Comparison of ENCODE assay signal across 21 mouse cellular contexts in genomic region chr13:43788071-43788470, GRCm38 (mm10).
"Had no signal": no experiment of that assay in that cellular context is flagged by ENCODE, and none has a peak within 500 bp of the region (broad histone marks: within the 10 kb centered on the region; RNA-seq: fewer than 3 reads in every experiment).

No protein-coding gene starts in this region.

- ATAC-seq: liver, embryonic 12.5 days had no signal

- H3K9me3 ChIP-seq: kidney, embryonic 15.5 days; limb, embryonic 12.5 days; liver, embryonic 12.5 days; liver, embryonic 15.5 days; lung, embryonic 15.5 days had no signal

- H3K27ac ChIP-seq: left cerebral cortex, adult 2 months; limb, embryonic 12.5 days; liver, embryonic 12.5 days; liver, embryonic 15.5 days; lung, embryonic 15.5 days; stomach, postnatal 0 days had no signal

- H3K36me3 ChIP-seq: kidney, embryonic 15.5 days; limb, embryonic 12.5 days; liver, embryonic 12.5 days; liver, embryonic 15.5 days; lung, embryonic 15.5 days had no signal

- H3K27me3 ChIP-seq: lung, embryonic 15.5 days had no signal

- DNase-seq: kidney, adult 2 months; kidney, postnatal 10 days; kidney, postnatal 36 days; layer of hippocampus, postnatal 36 days; liver; lung, adult 18-20 months; lung, postnatal 10 days; lung, postnatal 36 days; midbrain, embryonic 14.5 days; right cerebral cortex, postnatal 4 days; thymus, adult 2 months; thymus, postnatal 14 days; thymus, postnatal 4 days had no signal

- H3K9ac ChIP-seq: kidney, embryonic 15.5 days; limb, embryonic 12.5 days; liver, embryonic 12.5 days; liver, embryonic 15.5 days; lung, embryonic 15.5 days had no signal

- H3K4me3 ChIP-seq: kidney, embryonic 15.5 days; left cerebral cortex, adult 2 months; limb, embryonic 12.5 days; liver, embryonic 12.5 days; liver, embryonic 15.5 days; lung, embryonic 15.5 days had no signal

- H3K4me2 ChIP-seq: limb, embryonic 12.5 days; liver, embryonic 12.5 days; liver, embryonic 15.5 days; lung, embryonic 15.5 days; midbrain, embryonic 11.5 days had no signal
